Mouse (Mus musculus) liver, adult 2 months (tissue): ENCODE measurements around the gene Tigit. TPM values are rescaled to one million over a fixed set of nuclear protein-coding genes. Genes with fewer than 3 reads are reported as not detected.

Source experiments
- DNase-seq: peaks from one replicate; pipeline ENCODE4 v3.0.0-alpha.2; 2011; ENCODE audit warnings: low read depth, low spot score; ENCODE audit errors: extremely low read depth
- H3K27ac ChIP-seq: fragments of 200-500 bp; replicated peaks from 2 replicates; pipeline ENCODE4 v1.5.1; 2012; ENCODE audit warnings: low read depth, mild to moderate bottlenecking, control low read depth, inconsistent platforms, low read length; ENCODE audit not compliant: insufficient read depth
- H3K27me3 ChIP-seq: fragments of 200-500 bp; 2 replicates; pipeline ENCODE4 v1.6.1; 2012; ENCODE audit warnings: mild to moderate bottlenecking, moderate library complexity, low read length, inconsistent platforms; ENCODE audit not compliant: control insufficient read depth, insufficient read depth
- H3K36me3 ChIP-seq: fragments of 200-500 bp; 2 replicates; pipeline ENCODE4 v1.6.1; 2012; ENCODE audit warnings: low read length, inconsistent platforms; ENCODE audit not compliant: control insufficient read depth, insufficient read depth
- H3K4me1 ChIP-seq: fragments of 200-500 bp; 2 replicates; pipeline ENCODE4 v1.6.1; 2011; ENCODE audit warnings: low read length; ENCODE audit not compliant: control insufficient read depth, insufficient read depth
- H3K4me3 ChIP-seq: fragments of 200-500 bp; 2 replicates; pipeline ENCODE4 v1.5.1; 2011; ENCODE audit warnings: low read depth, mild to moderate bottlenecking, control low read depth, low read length, moderate library complexity; ENCODE audit not compliant: insufficient read depth
- H3K79me2 ChIP-seq: fragments of 200-500 bp; 2 replicates; pipeline ENCODE4 v1.6.1; 2012; ENCODE audit warnings: inconsistent platforms, mild to moderate bottlenecking, low read length, moderate library complexity; ENCODE audit not compliant: control insufficient read depth, insufficient read depth
- H3K9ac ChIP-seq: fragments of 200-500 bp; 2 replicates; pipeline ENCODE4 v1.6.1; 2012; ENCODE audit warnings: low read depth, mild to moderate bottlenecking, control low read depth, inconsistent platforms, low read length
- CTCF ChIP-seq: fragments of 200-500 bp; IDR thresholded peaks from 2 replicates; pipeline ENCODE4 v1.5.1; 2011; ENCODE audit warnings: low read depth, low read length, control low read depth
- POLR2A ChIP-seq: fragments of 200-500 bp; IDR thresholded peaks from 2 replicates; pipeline ENCODE4 v1.6.1; 2011; ENCODE audit warnings: low read length, control low read depth; ENCODE audit not compliant: insufficient read depth; ENCODE audit errors: extremely low read depth
- WGBS: fragments of 180-500 bp; shearing (Covaris S2); methylation state at CpG from one replicate; pipeline ENCODE4 v1.1.7; 2018; 5-methylcytosine and 5-hydroxymethylcytosine counted together
- polyA plus RNA-seq: library from polyadenylated mRNA; depleted of rRNA; stranded (reverse); fragments of >200 nt; gene quantifications from 2 replicates; pipeline ENCODE4 v1.2.3, GENCODE M21; 2012
- total RNA-seq: library from RNA; depleted of rRNA; stranded (reverse); fragments of >200 nt; gene quantifications from 2 replicates; pipeline ENCODE4 v1.2.3, GENCODE M21; 2014

The Tigit gene
- total and polyA plus RNA-seq, 2 experiments: 0.22 TPM; not detected in 1

DNA sequence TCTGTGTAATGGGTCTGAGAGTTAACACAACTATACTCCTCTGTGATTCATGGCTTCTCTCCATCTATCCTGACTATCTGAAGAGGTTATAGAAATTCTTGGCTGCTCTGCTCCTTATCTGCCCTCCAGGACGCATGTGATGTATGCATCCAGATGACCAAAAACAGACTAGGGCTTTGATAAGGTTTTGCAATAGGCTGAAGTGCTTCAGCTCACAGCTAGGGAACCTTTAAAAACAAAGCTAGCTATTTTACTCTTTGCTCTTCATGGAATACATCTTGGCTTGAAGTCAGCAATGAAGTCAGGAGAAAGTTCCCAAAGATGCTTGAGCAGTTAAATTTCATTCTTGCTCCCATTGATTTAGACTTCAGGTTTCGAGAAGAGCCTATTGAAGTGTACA, 32.2 kb downstream of the Tigit start:
- Histone ChIP-seq H3K36me3 (peaks cover 63% of the 10 kb centered on the region), H3K79me2 (no peaks in the 10 kb centered on the region), H3K9ac (no peak overlapping the region), H3K27me3 (no peaks in the 10 kb centered on the region), H3K27ac (no peak overlapping the region), H3K4me3 (no peak overlapping the region), H3K4me1 (no peaks in the 10 kb centered on the region)
- no peak for TF ChIP-seq POLR2A
- TF ChIP-seq CTCF: no peak
- 94% methylated on average over 2 of the region's 2 CpGs for WGBS
- DNase-seq: no peak

DNA sequence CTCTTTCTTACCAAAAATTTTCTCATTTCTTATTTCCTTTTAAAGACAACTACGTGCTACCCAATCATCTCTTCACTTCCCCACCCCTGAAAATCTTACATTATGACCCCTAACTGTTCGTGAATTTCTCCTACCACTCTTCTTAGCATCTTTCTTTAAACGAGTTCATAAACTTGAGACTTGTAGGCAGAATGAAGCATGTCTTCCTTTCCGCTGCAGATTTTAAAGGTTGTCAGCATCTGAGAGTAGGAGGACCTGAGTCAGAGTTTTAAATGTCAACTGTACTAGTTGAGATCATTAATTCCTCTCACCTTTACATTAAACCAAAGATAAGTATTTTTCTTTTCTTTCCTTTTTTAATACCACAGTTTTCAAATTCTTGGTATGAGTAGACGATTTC, 35.3 kb downstream of the Tigit start:
- H3K4me3 ChIP-seq: no peak overlapping the region
- H3K27ac ChIP-seq: no peak overlapping the region
- H3K79me2 ChIP-seq: no peaks in the 10 kb centered on the region
- TF ChIP-seq CTCF (no peak), POLR2A (no peak)
- no peaks in the 10 kb centered on the region for H3K4me1 ChIP-seq
- no peak overlapping the region for H3K9ac ChIP-seq
- WGBS: 79% methylated on average over 5 of the region's 5 CpGs
- peaks cover 66% of the 10 kb centered on the region for H3K36me3 ChIP-seq
- DNase-seq: no peak
- H3K27me3 ChIP-seq: no peaks in the 10 kb centered on the region

DNA sequence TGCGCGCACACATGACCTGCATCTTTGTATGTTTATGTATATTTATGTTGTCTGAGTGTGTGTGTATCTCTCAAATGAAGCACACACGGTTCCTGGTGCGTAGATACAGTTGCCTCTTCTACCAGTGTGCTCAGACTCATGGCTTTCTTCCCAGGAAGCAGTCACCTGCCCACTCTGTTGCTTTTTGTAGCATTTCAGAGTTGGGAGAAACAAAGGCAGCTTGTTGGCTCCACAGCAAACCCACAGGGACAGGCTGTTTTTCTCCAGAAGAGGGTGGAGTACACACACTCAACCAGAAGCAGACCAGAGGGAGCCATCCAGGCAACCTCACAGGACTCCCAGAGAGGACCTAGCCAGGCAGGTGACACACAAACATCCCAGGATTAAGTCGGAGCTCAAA, 38.0 kb downstream of the Tigit start:
- peaks cover 55% of the 10 kb centered on the region for H3K36me3 ChIP-seq
- H3K27ac ChIP-seq: no peak overlapping the region
- no peaks in the 10 kb centered on the region for H3K4me1 ChIP-seq
- H3K27me3 ChIP-seq: no peaks in the 10 kb centered on the region
- no peak overlapping the region for H3K9ac ChIP-seq
- H3K79me2 ChIP-seq: no peaks in the 10 kb centered on the region
- 91% methylated on average over 5 of the region's 5 CpGs for WGBS
- TF ChIP-seq CTCF: no peak
- TF ChIP-seq POLR2A: no peak
- no peak for DNase-seq
- no peak overlapping the region for H3K4me3 ChIP-seq

DNA sequence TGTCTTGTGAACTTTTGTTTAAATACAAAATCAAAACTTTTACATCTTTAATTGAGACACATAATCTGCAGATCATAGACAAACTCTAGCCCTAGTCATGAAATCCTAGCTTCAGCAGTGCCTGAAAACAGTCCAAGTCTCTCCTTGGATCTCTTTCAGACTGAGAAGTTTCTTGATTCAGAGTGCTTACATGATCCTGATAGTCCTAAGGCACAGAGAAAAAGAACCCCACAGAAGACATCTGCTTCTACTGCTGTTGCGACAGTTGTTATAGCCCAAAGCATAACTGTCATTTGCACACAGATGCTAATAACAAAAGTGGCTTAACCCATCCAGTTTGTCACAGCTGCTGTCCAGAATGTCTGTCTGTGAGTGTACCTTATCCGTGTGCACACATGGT, 38.7 kb downstream of the Tigit start:
- no peak overlapping the region for H3K4me3 ChIP-seq
- H3K79me2 ChIP-seq: no peaks in the 10 kb centered on the region
- no peak overlapping the region for H3K27ac ChIP-seq
- TF ChIP-seq CTCF: no peak
- no peak for TF ChIP-seq POLR2A
- H3K27me3 ChIP-seq: no peaks in the 10 kb centered on the region
- WGBS: 90% methylated on average over 2 of the region's 2 CpGs
- H3K9ac ChIP-seq: no peak overlapping the region
- H3K36me3 ChIP-seq: peaks cover 52% of the 10 kb centered on the region
- no peak for DNase-seq
- no peaks in the 10 kb centered on the region for H3K4me1 ChIP-seq

DNA sequence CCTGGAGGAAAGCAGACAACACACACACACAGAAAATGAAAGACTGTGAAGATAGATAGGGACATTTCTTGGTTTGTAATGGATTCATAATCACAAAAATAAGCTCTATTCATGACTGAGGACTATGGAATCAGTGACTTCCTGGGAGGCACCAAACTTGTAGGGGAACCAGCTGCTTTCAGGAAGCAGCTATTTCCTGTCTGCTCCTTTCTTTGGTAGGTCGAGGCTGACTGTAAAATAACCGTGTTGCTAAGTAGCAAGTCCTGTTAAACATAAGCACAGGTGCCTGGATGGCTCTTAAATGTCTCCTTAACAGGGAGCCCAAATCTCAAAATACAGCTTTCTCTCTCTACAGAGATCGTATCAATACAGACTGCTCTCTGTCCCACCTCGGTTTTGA, 39.1 kb downstream of the Tigit start:
- Histone ChIP-seq H3K36me3 (peaks cover 52% of the 10 kb centered on the region), H3K9ac (no peak overlapping the region), H3K4me3 (no peak overlapping the region), H3K4me1 (no peaks in the 10 kb centered on the region), H3K27me3 (no peaks in the 10 kb centered on the region), H3K79me2 (no peaks in the 10 kb centered on the region), H3K27ac (no peak overlapping the region)
- TF ChIP-seq CTCF (no peak), POLR2A (no peak)
- 69% methylated on average over 4 of the region's 4 CpGs for WGBS
- no peak for DNase-seq

DNA sequence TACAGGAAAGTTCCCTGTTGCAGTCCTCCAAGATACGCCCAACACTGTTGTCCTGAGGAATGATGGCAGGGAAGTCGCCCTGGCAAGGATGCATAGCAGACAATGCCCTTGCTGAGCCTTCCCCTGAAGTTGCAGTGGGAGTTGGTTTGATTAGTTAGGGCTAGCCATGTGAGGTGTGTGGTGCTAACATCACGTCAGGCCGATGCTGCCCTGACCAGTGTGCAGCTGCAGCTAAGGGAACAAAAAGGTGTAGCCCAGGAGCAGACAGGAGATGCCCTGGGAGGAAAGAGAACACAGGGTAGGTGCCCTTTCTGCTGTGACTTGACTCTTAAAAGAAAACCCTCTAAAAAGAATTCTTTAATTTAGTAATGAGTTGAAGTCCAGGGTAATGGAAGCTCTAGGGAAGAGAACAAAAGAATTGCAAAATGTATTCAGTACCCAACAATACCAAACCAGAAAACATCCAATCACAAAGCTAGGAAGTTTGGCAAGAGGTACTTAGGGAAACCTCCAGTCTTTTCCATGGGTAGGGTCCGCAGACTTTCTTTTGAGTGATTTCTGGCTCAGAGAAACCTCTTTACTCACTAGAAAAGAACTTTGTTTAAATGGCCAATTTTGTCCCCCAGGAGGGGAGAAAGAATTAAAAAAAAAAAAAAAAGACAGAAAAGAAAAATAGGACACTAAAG, 40.5 kb downstream of the Tigit start:
- no peak overlapping the region for H3K4me3 ChIP-seq
- H3K36me3 ChIP-seq: peaks cover 53% of the 10 kb centered on the region
- WGBS: 98% methylated on average over 5 of the region's 5 CpGs
- no peak overlapping the region for H3K27ac ChIP-seq
- no peak overlapping the region for H3K9ac ChIP-seq
- no peak for DNase-seq
- no peak for TF ChIP-seq CTCF
- no peaks in the 10 kb centered on the region for H3K79me2 ChIP-seq
- no peaks in the 10 kb centered on the region for H3K27me3 ChIP-seq
- no peaks in the 10 kb centered on the region for H3K4me1 ChIP-seq
